Comparison of ENCODE assay signal across 1 mouse cellular context in the genomic region with DNA sequence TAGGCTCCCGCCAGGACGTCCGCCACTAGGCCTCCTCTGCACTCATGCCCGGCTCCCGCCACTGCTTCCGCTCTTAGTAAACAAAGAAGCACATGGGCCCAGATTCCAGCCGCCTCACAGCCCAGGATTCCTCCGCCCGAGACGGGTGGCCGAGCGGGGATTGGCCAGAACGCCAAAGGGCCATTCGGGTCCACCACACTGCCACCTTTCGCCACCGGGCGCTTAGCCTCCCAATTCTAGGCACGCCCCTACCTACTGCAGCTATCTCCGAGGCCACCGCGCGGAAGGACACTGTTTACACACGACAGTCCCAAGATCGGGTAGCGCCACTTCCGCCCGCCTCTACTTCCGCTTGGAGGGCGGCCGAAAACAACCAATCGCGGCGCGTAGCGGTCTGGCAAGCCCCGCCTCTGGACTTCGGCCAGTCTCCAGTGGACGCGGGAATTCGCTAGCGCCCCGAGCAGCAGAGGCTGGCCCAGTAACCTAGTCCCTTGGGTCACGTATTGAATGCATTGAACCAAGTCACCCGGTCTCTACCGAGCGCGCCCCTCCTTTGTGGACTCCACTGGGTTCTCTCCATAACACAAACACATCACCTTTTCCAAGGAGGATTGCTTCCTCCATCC.
TF ChIP-seq lines count a peak whose summit lies in the region.

No protein-coding gene starts in this region.

TF ChIP-seq in myocyte, 11 proteins besides CTCF, POLR2A, EP300 and RAD21 (continued from another document):
- TF ChIP-seq TCF12 (IDR thresholded peaks at IDR 0.05; ENCODE audit: insufficient read depth, poor library complexity, severe bottlenecking) (no peak), SRF (IDR thresholded peaks at IDR 0.05; ENCODE audit: control insufficient read depth, insufficient read length, low read depth) (peak; percentile 59), MYOG (IDR thresholded peaks at IDR 0.05; ENCODE audit: control insufficient read depth in 1 of 3, insufficient read depth in 1 of 3, insufficient read length in 2 of 3, low read depth in 2 of 3) (peak in 1 of 3 experiments; percentile 33), E2F4 (IDR thresholded peaks at IDR 0.05; ENCODE audit: insufficient read depth) (peak; percentile 66), CEBPB (IDR thresholded peaks at IDR 0.05; ENCODE audit: insufficient read depth, poor library complexity, severe bottlenecking) (no peak), REST (IDR thresholded peaks at IDR 0.05; ENCODE audit: insufficient read depth, insufficient read length) (no peak), USF1 (IDR thresholded peaks at IDR 0.05; ENCODE audit: low read depth) (peak; percentile 24)
TF ChIP-seq in myocyte: peak in this region for 7.
